Mouse (Mus musculus) C2C12 (cell line): ENCODE measurements around the gene Sez6l. TPM values are rescaled to one million over a fixed set of nuclear protein-coding genes. Genes with fewer than 3 reads are reported as not detected.

Experiments
- H3K27me3 ChIP-seq: one replicate; pipeline ENCODE4 v1.6.1; 2011; ENCODE audit not compliant: control insufficient read depth, insufficient read depth, insufficient read length
- H3K36me3 ChIP-seq: one replicate; pipeline ENCODE4 v1.6.1; 2011; ENCODE audit not compliant: control insufficient read depth, insufficient read depth
- H3K4me3 ChIP-seq: one replicate; pipeline ENCODE4 v1.5.1; 2011; ENCODE audit warnings: mild to moderate bottlenecking, control low read depth; ENCODE audit not compliant: poor library complexity, insufficient read depth, severe bottlenecking
- H3K79me2 ChIP-seq: one replicate; pipeline ENCODE4 v1.6.1; 2011; ENCODE audit not compliant: control insufficient read depth, insufficient read depth
- H3K79me3 ChIP-seq: one replicate; pipeline ENCODE4 v1.6.1; 2011; ENCODE audit warnings: low read depth, control low read depth
- H3ac ChIP-seq: one replicate; pipeline ENCODE3; 2011; ENCODE audit warnings: low read depth; ENCODE audit not compliant: control insufficient read depth, insufficient read length
- CEBPB ChIP-seq: IDR thresholded peaks from one replicate; pipeline ENCODE4 v1.6.1; 2011; ENCODE audit warnings: low read depth, mild to moderate bottlenecking, control low read depth, moderate library complexity
- CTCF ChIP-seq: IDR thresholded peaks from one replicate; pipeline ENCODE4 v1.5.1; 2011; ENCODE audit not compliant: control insufficient read depth, insufficient read depth, insufficient read length
- FOSL1 ChIP-seq: IDR thresholded peaks from one replicate; pipeline ENCODE4 v1.8.0; 2011; ENCODE audit warnings: mild to moderate bottlenecking, low read length; ENCODE audit not compliant: poor library complexity, insufficient read depth, severe bottlenecking
- MAX ChIP-seq: IDR thresholded peaks from one replicate; pipeline ENCODE4 v1.6.1; 2011; ENCODE audit warnings: mild to moderate bottlenecking, control low read depth
- MYOD1 ChIP-seq: IDR thresholded peaks from one replicate; pipeline ENCODE4 v1.6.1; 2011; ENCODE audit warnings: low read depth; ENCODE audit not compliant: control insufficient read depth, insufficient read length
- MYOG ChIP-seq: IDR thresholded peaks from one replicate; pipeline ENCODE4 v1.6.1; 2011; ENCODE audit not compliant: control insufficient read depth, insufficient read length; ENCODE audit errors: extremely low read depth
- USF1 ChIP-seq: IDR thresholded peaks from one replicate; pipeline ENCODE4 v1.6.1; 2011; ENCODE audit warnings: low read depth, mild to moderate bottlenecking, control low read depth, moderate library complexity
- polyA plus RNA-seq: library from polyadenylated mRNA; unstranded; fragments of >200 nt; fragmentation: generic; extraction: Trizol; gene quantifications from one replicate; pipeline ENCODE4 v1.2.1, GENCODE M21; 2012; ENCODE audit warnings: missing spikeins

Gene Sez6l
- polyA plus RNA-seq, 1 experiment: not detected

- H3K79me3 ChIP-seq: no peaks in the 10 kb centered on the region
- no peak overlapping the region for H3ac ChIP-seq
- TF ChIP-seq MYOD1: no peak
- no peak for TF ChIP-seq FOSL1
- TF ChIP-seq MYOG: no peak
- TF ChIP-seq CEBPB: no peak
- no peak for TF ChIP-seq MAX
- no peak for TF ChIP-seq CTCF
- no peak for TF ChIP-seq USF1
- H3K4me3 ChIP-seq: no peak overlapping the region
- H3K27me3 ChIP-seq: no peaks in the 10 kb centered on the region
- no peaks in the 10 kb centered on the region for H3K36me3 ChIP-seq
- H3K79me2 ChIP-seq: no peaks in the 10 kb centered on the region
Measured at GRCm38 (mm10) chr5:112617602-112618247, 40.7 kb upstream of the Sez6l start.

- Histone ChIP-seq H3K79me2 (no peaks in the 10 kb centered on the region), H3K79me3 (no peaks in the 10 kb centered on the region), H3K36me3 (no peaks in the 10 kb centered on the region), H3K27me3 (no peaks in the 10 kb centered on the region), H3K4me3 (no peak overlapping the region), H3ac (no peak overlapping the region)
- no peak for TF ChIP-seq MAX
- TF ChIP-seq MYOD1: no peak
- TF ChIP-seq FOSL1: no peak
- TF ChIP-seq CEBPB: no peak
- no peak for TF ChIP-seq CTCF
- TF ChIP-seq USF1: no peak
- TF ChIP-seq MYOG: no peak
Measured at GRCm38 (mm10) chr5:112615946-112616617, 39.1 kb upstream of the Sez6l start.

DNA sequence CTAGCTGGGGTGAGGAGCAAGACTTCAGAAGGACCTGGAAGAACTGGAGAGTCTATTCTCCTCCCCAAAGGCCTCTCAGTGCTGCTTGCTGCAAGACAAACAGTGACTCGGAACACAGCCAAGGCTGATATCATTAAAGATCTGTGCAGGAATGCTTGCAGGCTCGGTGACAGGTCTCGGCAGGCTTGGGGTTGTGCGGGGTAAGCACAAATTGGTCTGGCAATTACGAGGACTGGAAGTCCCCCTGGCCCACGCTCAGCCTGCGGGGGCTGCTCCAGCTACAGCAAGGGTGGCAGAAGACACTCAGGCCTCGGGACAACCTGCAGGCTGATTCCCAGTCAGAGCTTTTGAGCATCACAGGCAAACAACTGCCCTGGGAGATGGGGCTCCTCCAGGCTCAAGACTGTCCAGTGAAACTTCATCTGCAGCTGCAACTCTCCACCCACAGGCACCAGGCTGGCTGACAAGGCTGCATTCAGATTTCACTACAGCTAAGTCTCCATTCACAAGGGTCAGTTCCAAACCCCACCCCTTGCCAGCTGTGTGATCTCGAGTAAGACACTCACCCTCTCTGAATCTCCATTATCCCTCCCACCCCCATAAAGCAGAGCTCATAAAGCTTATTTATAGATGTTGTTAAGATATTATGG lies 31.0 kb upstream of the Sez6l start:
- TF ChIP-seq CEBPB (no peak), MYOG (no peak), MYOD1 (no peak), USF1 (no peak), MAX (no peak), CTCF (no peak), FOSL1 (no peak)
- H3K27me3 ChIP-seq: no peaks in the 10 kb centered on the region
- H3K79me3 ChIP-seq: no peaks in the 10 kb centered on the region
- no peaks in the 10 kb centered on the region for H3K79me2 ChIP-seq
- H3ac ChIP-seq: no peak overlapping the region
- no peak overlapping the region for H3K4me3 ChIP-seq
- no peaks in the 10 kb centered on the region for H3K36me3 ChIP-seq

DNA sequence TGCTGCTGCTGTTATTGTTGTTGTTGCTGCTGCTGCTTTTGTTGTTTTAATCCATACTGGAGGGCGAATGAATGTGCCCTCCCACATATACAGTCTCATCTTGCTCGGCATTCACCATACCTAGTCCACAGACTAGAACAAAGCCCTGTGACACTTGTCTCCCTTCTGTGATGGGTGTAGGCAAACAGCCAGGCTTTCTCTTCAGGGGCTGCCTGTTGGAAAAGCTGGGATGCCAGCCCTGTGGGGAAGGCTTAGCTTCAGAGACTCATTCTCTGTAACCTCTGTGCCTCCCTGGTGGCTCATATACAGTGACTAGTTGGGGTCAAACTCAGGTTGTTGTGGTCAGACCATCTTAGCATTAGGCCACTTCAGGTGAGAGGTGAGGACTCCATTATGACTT lies 30.1 kb upstream of the Sez6l start:
- H3K79me2 ChIP-seq: no peaks in the 10 kb centered on the region
- H3ac ChIP-seq: no peak overlapping the region
- H3K4me3 ChIP-seq: no peak overlapping the region
- TF ChIP-seq MYOD1: no peak
- no peak for TF ChIP-seq FOSL1
- no peak for TF ChIP-seq USF1
- TF ChIP-seq CEBPB: no peak
- TF ChIP-seq MAX: no peak
- no peak for TF ChIP-seq CTCF
- TF ChIP-seq MYOG: no peak
- H3K27me3 ChIP-seq: no peaks in the 10 kb centered on the region
- H3K36me3 ChIP-seq: no peaks in the 10 kb centered on the region
- H3K79me3 ChIP-seq: no peaks in the 10 kb centered on the region

DNA sequence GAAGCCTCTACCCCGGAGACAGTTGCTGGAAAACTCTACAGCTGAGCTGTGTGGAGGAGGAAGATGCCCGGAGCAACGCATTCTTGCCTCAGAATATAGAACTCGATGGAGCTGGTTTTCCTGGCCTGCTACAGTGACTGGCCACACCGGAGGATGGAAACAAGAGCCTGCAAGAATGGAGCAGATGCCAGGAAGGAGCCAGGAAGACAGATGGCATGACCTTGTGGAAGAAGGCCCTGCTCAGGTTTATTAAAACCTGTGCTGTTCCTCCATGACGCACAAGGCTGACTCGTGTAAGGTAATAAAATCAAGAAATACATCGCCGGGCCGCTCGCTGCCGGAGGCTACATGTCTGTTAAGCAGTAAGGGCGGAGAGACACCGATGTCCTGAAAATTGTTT lies 28.4 kb upstream of the Sez6l start:
- H3K4me3 ChIP-seq: no peak overlapping the region
- TF ChIP-seq MYOG: no peak
- TF ChIP-seq USF1: no peak
- no peak for TF ChIP-seq FOSL1
- no peak for TF ChIP-seq MAX
- no peak for TF ChIP-seq CEBPB
- H3K27me3 ChIP-seq: no peaks in the 10 kb centered on the region
- no peaks in the 10 kb centered on the region for H3K79me3 ChIP-seq
- no peak overlapping the region for H3ac ChIP-seq
- H3K36me3 ChIP-seq: no peaks in the 10 kb centered on the region
- H3K79me2 ChIP-seq: no peaks in the 10 kb centered on the region
